Mouse (Mus musculus) lung, postnatal 0 days (tissue): ENCODE measurements around the gene Gmeb2.

Experiments used
- CTCF ChIP-seq: IDR thresholded peaks from 2 replicates; pipeline ENCODE4 v1.5.1; 2016; ENCODE audit warnings: antibody characterized with exemption, mild to moderate bottlenecking
- EP300 ChIP-seq: IDR thresholded peaks from 2 replicates; pipeline ENCODE4 v1.6.1; 2016; ENCODE audit warnings: antibody characterized with exemption, mild to moderate bottlenecking, control low read depth

DNA sequence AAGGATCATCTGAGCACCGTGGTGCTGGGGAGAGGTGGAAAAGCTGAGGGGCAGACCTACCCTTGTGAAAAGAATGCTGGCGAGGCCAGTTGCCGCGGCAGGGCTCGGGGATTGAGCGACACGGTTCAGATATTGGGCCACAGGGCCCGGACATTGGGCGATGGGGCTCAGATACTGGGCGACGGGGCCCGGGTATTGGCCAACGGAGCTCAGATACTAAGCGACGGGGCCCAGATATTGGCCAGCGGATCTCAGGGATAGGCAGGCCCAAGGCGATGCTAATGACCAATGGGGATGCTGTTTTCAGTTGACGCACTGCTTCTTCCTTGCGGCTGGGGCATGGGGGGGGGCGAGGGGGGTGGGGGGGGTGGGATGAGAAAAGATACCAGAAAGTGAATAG lies 56.7 kb downstream of the Gmeb2 start:
- no peak for TF ChIP-seq CTCF
- TF ChIP-seq EP300: no peak
